Mouse (Mus musculus) limb, embryonic 11.5 days (tissue): ENCODE results near the gene Lao1. TPM values are rescaled to one million over a fixed set of nuclear protein-coding genes. Genes with fewer than 3 reads are reported as not detected.
"Not testable (repeated sequence)": the region's sequence is repeated elsewhere in the genome, so short reads cannot be mapped to it uniquely, and the experiment has no call there.

ENCODE experiments used
- ATAC-seq: fragments of 200-750 bp; cut with Nextera tagmentation; 2 replicates; pipeline ENCODE4 v1.8.0; 2017; ENCODE audit warnings: low read depth; ENCODE audit not compliant: insufficient number of reproducible peaks, low FRiP score, low TSS enrichment
- DNase-seq: peaks from one replicate; pipeline ENCODE4 v3.0.0-alpha.2; 2015; ENCODE audit warnings: low spot score
- H3K27ac ChIP-seq: fragments of 300-500 bp; sonication (generic); replicated peaks from 2 replicates; pipeline ENCODE4 v1.5.1; 2014; ENCODE audit warnings: low read depth, mild to moderate bottlenecking, low read length
- H3K27me3 ChIP-seq: fragments of 300-500 bp; sonication (generic); 2 replicates; pipeline ENCODE4 v1.6.1; 2014; ENCODE audit warnings: mild to moderate bottlenecking, low read length, mixed read lengths; ENCODE audit not compliant: control insufficient read depth, insufficient read depth
- H3K36me3 ChIP-seq: fragments of 300-500 bp; sonication (generic); 2 replicates; pipeline ENCODE4 v1.6.1; 2014; ENCODE audit warnings: mild to moderate bottlenecking, low read length, moderate library complexity, mixed read lengths; ENCODE audit not compliant: control insufficient read depth, insufficient read depth
- H3K4me1 ChIP-seq: fragments of 300-500 bp; sonication (generic); 2 replicates; pipeline ENCODE4 v1.6.1; 2014; ENCODE audit warnings: low read length, mixed read lengths; ENCODE audit not compliant: control insufficient read depth, insufficient read depth
- H3K4me2 ChIP-seq: fragments of 300-500 bp; sonication (generic); 2 replicates; pipeline ENCODE4 v1.6.1; 2014; ENCODE audit warnings: low read depth, mild to moderate bottlenecking, moderate library complexity; ENCODE audit not compliant: severe bottlenecking
- H3K4me3 ChIP-seq: fragments of 300-500 bp; sonication (generic); 2 replicates; pipeline ENCODE4 v1.5.1; 2014; ENCODE audit warnings: low read depth, low read length
- H3K9ac ChIP-seq: fragments of 300-500 bp; sonication (generic); 2 replicates; pipeline ENCODE4 v1.6.1; 2014; ENCODE audit warnings: mild to moderate bottlenecking, low read length
- H3K9me3 ChIP-seq: fragments of 300-500 bp; sonication (generic); 2 replicates; pipeline ENCODE4 v1.6.1; 2016; ENCODE audit warnings: low read length; ENCODE audit not compliant: control insufficient read depth
- WGBS: fragments of 180-500 bp; shearing (Covaris S2); extraction: QIAGEN DNeasy Blood & Tissue Kit; methylation state at CpG from one replicate; pipeline ENCODE4 v1.1.7; 2014; 5-methylcytosine and 5-hydroxymethylcytosine counted together
- polyA plus RNA-seq: library from polyadenylated mRNA; unstranded; fragments of >200 nt; fragmentation: Nextera tagmentation; extraction: Ambion mirVana; gene quantifications from 2 replicates; pipeline ENCODE4 v1.2.1, GENCODE M21; 2014

The Lao1 gene
- not detected in 2 replicates for polyA plus RNA-seq

- no peaks in the 10 kb centered on the region for H3K27me3 ChIP-seq
- no peaks in the 10 kb centered on the region for H3K4me1 ChIP-seq
- WGBS: 86% methylated on average over 2 of the region's 2 CpGs
- no peak for ATAC-seq
- H3K9ac ChIP-seq: no peak within 1 kb of the TSS
- H3K4me3 ChIP-seq: no peak within 1 kb of the TSS
- H3K4me2 ChIP-seq: no peak within 1 kb of the TSS
- DNase-seq: peak; percentile 11
- H3K27ac ChIP-seq: no peak within 1 kb of the TSS
- no peaks in the 10 kb centered on the region for H3K9me3 ChIP-seq
- H3K36me3 ChIP-seq: no peaks in the 10 kb centered on the region
Observed at GRCm38 (mm10) chr4:118961141-118961628, at the start of gene Lao1. TSS of gene Lao1 (plus strand) at chr4:118961578.

GRCm38 (mm10) chr4:118917365-118917764 lies 44.0 kb upstream of the Lao1 start, which contains the start of gene Olfr1329:
TSS of gene Olfr1329 (minus strand) at chr4:118917465.
- not testable (repeated sequence) for H3K9me3 ChIP-seq, H3K4me1 ChIP-seq, H3K9ac ChIP-seq, ATAC-seq, H3K4me2 ChIP-seq, H3K4me3 ChIP-seq, DNase-seq, H3K27ac ChIP-seq, H3K27me3 ChIP-seq, H3K36me3 ChIP-seq
- WGBS: 75% methylated on average over 2 of the region's 2 CpGs

GRCm38 (mm10) chr4:118931326-118931725 lies 30.1 kb upstream of the Lao1 start:
- H3K4me3 ChIP-seq, H3K4me2 ChIP-seq, H3K27ac ChIP-seq, H3K9me3 ChIP-seq, H3K4me1 ChIP-seq, H3K9ac ChIP-seq, H3K36me3 ChIP-seq, H3K27me3 ChIP-seq, DNase-seq, ATAC-seq: not testable (repeated sequence)
- 91% methylated on average over 3 of the region's 3 CpGs for WGBS

GRCm38 (mm10) chr4:118938512-118938911 lies 22.9 kb upstream of the Lao1 start, which contains the start of gene Olfr1328:
TSS of gene Olfr1328 (minus strand) at chr4:118938612.
- ATAC-seq: no peak
- no peak for DNase-seq
- no peaks in the 10 kb centered on the region for H3K9me3 ChIP-seq
- H3K4me1 ChIP-seq: no peaks in the 10 kb centered on the region
- no peak within 1 kb of the TSS for H3K4me3 ChIP-seq
- H3K27me3 ChIP-seq: no peaks in the 10 kb centered on the region
- no peak within 1 kb of the TSS for H3K27ac ChIP-seq
- no peak within 1 kb of the TSS for H3K4me2 ChIP-seq
- WGBS: 76% methylated on average over 2 of the region's 2 CpGs
- H3K9ac ChIP-seq: no peak within 1 kb of the TSS
- no peaks in the 10 kb centered on the region for H3K36me3 ChIP-seq

- ATAC-seq (no peak), DNase-seq (peak; percentile 13)
- no peaks in the 10 kb centered on the region for H3K36me3 ChIP-seq
- H3K9me3 ChIP-seq: no peaks in the 10 kb centered on the region
- H3K27ac ChIP-seq: no peak overlapping the region
- H3K4me2 ChIP-seq: no peak overlapping the region
- H3K4me3 ChIP-seq: no peak overlapping the region
- H3K4me1 ChIP-seq: no peaks in the 10 kb centered on the region
- WGBS: 90% methylated on average over 7 of the region's 7 CpGs
- no peaks in the 10 kb centered on the region for H3K27me3 ChIP-seq
- H3K9ac ChIP-seq: no peak overlapping the region
Observed at GRCm38 (mm10) chr4:118958812-118959211, 2.6 kb upstream of the Lao1 start.

- H3K9me3 ChIP-seq: no peaks in the 10 kb centered on the region
- ATAC-seq (no peak), DNase-seq (peak; percentile 14)
- H3K9ac ChIP-seq: no peak overlapping the region
- no peaks in the 10 kb centered on the region for H3K36me3 ChIP-seq
- H3K27me3 ChIP-seq: no peaks in the 10 kb centered on the region
- WGBS: 95% methylated on average over 15 of the region's 15 CpGs
- H3K27ac ChIP-seq: no peak overlapping the region
- H3K4me1 ChIP-seq: no peaks in the 10 kb centered on the region
- H3K4me3 ChIP-seq: no peak overlapping the region
- H3K4me2 ChIP-seq: no peak overlapping the region
Observed at GRCm38 (mm10) chr4:118967711-118968110, 6.3 kb downstream of the Lao1 start.

- ATAC-seq: no peak
- H3K9me3 ChIP-seq: no peaks in the 10 kb centered on the region
- H3K4me1 ChIP-seq: no peaks in the 10 kb centered on the region
- WGBS: 86% methylated on average over 2 of the region's 2 CpGs
- H3K4me3 ChIP-seq: no peak overlapping the region
- H3K4me2 ChIP-seq: no peak overlapping the region
- H3K36me3 ChIP-seq: no peaks in the 10 kb centered on the region
- H3K27me3 ChIP-seq: no peaks in the 10 kb centered on the region
- H3K9ac ChIP-seq: no peak overlapping the region
- DNase-seq: no peak
- H3K27ac ChIP-seq: no peak overlapping the region
Observed at GRCm38 (mm10) chr4:118973281-118973680, 11.9 kb downstream of the Lao1 start.

- no peak overlapping the region for H3K9ac ChIP-seq
- no peak overlapping the region for H3K4me3 ChIP-seq
- H3K9me3 ChIP-seq: no peaks in the 10 kb centered on the region
- ATAC-seq: no peak
- no peak for DNase-seq
- no peaks in the 10 kb centered on the region for H3K36me3 ChIP-seq
- no peak overlapping the region for H3K4me2 ChIP-seq
- H3K27me3 ChIP-seq: no peaks in the 10 kb centered on the region
- no peaks in the 10 kb centered on the region for H3K4me1 ChIP-seq
- no peak overlapping the region for H3K27ac ChIP-seq
- WGBS: 85% methylated on average over 4 of the region's 4 CpGs
Observed at GRCm38 (mm10) chr4:118985291-118985690, 23.9 kb downstream of the Lao1 start.

- peak; percentile 48 for DNase-seq
- H3K36me3 ChIP-seq: no peaks in the 10 kb centered on the region
- ATAC-seq: no peak
Observed at GRCm38 (mm10) chr4:118988535-118988934, 27.2 kb downstream of the Lao1 start.

More at GRCm38 (mm10) chr4:118988535-118988934, 27.2 kb downstream of the Lao1 start:
- Histone ChIP-seq H3K4me1 (no peaks in the 10 kb centered on the region), H3K9ac (no peak overlapping the region), H3K27ac (no peak overlapping the region), H3K27me3 (no peaks in the 10 kb centered on the region), H3K4me3 (no peak overlapping the region), H3K4me2 (no peak overlapping the region), H3K9me3 (no peaks in the 10 kb centered on the region)
- WGBS: 8% methylated on average over 3 of the region's 3 CpGs
